Mouse (Mus musculus) stomach, embryonic 14.5 days (tissue): Measurements from ENCODE around the gene Arsg. TPM values are rescaled to one million over a fixed set of nuclear protein-coding genes. Genes with fewer than 3 reads are reported as not detected.

Experiments used
- ATAC-seq: fragments of 200-750 bp; cut with Nextera tagmentation; 2 replicates; pipeline ENCODE4 v1.8.0; 2017; ENCODE audit warnings: low read depth, moderate TSS enrichment; ENCODE audit not compliant: insufficient number of reproducible peaks, insufficient read depth, low FRiP score
- H3K27ac ChIP-seq: fragments of 300-500 bp; sonication (generic); 2 replicates; pipeline ENCODE4 v1.5.1; 2014; ENCODE audit warnings: mild to moderate bottlenecking, low read length, moderate library complexity, mixed read lengths
- H3K27me3 ChIP-seq: fragments of 300-500 bp; sonication (generic); 2 replicates; pipeline ENCODE4 v1.6.1; 2014; ENCODE audit warnings: low read length, control low read depth, mixed read lengths; ENCODE audit not compliant: control insufficient read depth, insufficient read depth
- H3K36me3 ChIP-seq: fragments of 300-500 bp; sonication (generic); 2 replicates; pipeline ENCODE4 v1.6.1; 2014; ENCODE audit warnings: mild to moderate bottlenecking, control low read depth, low read length, moderate library complexity, mixed read lengths; ENCODE audit not compliant: control insufficient read depth, insufficient read depth
- H3K4me1 ChIP-seq: fragments of 300-500 bp; sonication (generic); 2 replicates; pipeline ENCODE4 v1.6.1; 2014; ENCODE audit warnings: low read length, control low read depth, mixed read lengths; ENCODE audit not compliant: control insufficient read depth, insufficient read depth
- H3K4me2 ChIP-seq: fragments of 300-500 bp; sonication (generic); replicated peaks from 2 replicates; pipeline ENCODE4 v1.6.1; 2014; ENCODE audit warnings: low read depth, low read length, control low read depth
- H3K4me3 ChIP-seq: fragments of 300-500 bp; sonication (generic); 2 replicates; pipeline ENCODE4 v1.5.1; 2014; ENCODE audit warnings: low read depth, low read length, control low read depth
- H3K9ac ChIP-seq: fragments of 300-500 bp; sonication (generic); replicated peaks from 2 replicates; pipeline ENCODE4 v1.6.1; 2014; ENCODE audit warnings: low read depth, mild to moderate bottlenecking, control low read depth, low read length, moderate library complexity, mixed read lengths
- H3K9me3 ChIP-seq: fragments of 300-500 bp; sonication (generic); 2 replicates; pipeline ENCODE4 v1.6.1; 2016; ENCODE audit warnings: low read depth, low read length, control low read depth; ENCODE audit not compliant: control insufficient read depth
- WGBS: fragments of 180-500 bp; shearing (Covaris S2); extraction: QIAGEN DNeasy Blood & Tissue Kit; methylation state at CpG from one replicate; pipeline ENCODE4 v1.1.7; 2014; 5-methylcytosine and 5-hydroxymethylcytosine counted together
- polyA plus RNA-seq: library from polyadenylated mRNA; unstranded; fragments of >200 nt; fragmentation: Nextera tagmentation; extraction: Ambion mirVana; gene quantifications from 2 replicates; pipeline ENCODE4 v1.2.1, GENCODE M21; 2014

Gene Arsg
- polyA plus RNA-seq, 1 experiment from 2014 or later = 3.5 TPM

DNA sequence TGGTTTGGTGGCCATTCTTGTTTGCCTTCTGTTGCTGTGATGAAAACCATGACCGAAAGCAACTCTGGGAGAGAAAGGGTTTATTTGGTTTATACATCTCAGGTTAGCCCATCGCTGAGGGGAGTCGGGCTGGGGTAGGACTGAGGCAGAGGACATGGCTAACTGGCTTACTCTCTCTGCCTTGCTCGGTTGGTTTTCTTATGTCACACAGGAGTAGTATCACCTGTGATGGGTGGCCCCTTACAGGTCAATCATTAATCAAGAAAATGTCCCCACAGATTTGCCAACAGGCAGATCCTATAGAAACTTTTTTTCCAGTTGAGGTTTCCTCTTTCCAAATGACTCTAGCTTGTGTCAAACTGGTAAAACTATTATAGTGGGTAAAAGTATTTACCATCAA lies 90.5 kb downstream of the Arsg start:
- no peak overlapping the region for H3K4me2 ChIP-seq
- no peaks in the 10 kb centered on the region for H3K36me3 ChIP-seq
- no peak overlapping the region for H3K27ac ChIP-seq
- H3K9ac ChIP-seq = no peak overlapping the region
- H3K4me3 ChIP-seq = no peak overlapping the region
- no peaks in the 10 kb centered on the region for H3K9me3 ChIP-seq
- 66% methylated on average over 4 of the region's 4 CpGs for WGBS
- H3K27me3 ChIP-seq = no peaks in the 10 kb centered on the region
- H3K4me1 ChIP-seq = no peaks in the 10 kb centered on the region
- ATAC-seq = no peak

DNA sequence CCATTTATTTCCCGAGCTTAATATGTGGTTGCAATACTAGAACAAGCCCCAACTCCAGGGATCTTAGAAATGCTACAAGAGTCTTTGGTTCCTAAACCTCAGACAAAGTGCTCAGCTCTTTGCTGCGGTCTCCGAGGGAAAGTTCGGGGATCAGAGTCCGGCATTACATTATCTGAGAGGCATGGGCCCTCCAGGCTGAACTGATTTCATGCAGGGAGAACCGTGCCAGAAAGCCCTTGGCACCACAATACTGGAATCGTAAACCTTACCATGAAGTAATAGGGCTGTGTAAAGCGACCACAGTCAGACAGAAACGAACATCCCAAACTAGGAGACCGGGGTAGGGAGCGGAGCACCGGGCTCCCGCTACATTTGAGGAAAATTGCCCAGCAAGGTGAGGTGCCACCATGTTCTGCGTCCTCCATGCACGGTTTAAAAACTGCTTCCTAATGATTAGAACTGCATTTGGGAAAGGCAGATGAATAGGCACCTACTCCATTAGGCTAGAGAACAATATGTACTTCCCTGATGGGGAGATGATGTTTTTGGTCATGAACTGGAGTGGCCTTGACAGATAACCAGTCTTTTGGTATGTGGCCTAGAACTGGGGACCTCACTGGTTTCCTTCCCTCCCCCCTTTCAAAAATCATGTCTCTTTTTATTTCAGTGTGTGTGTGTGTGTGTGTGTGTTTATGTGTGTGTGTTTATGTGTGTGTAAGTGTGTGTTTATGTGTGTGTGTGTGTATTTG lies 91.5 kb downstream of the Arsg start:
- Histone ChIP-seq H3K4me3 (no peak overlapping the region), H3K9ac (no peak overlapping the region), H3K9me3 (no peaks in the 10 kb centered on the region), H3K36me3 (no peaks in the 10 kb centered on the region), H3K27me3 (no peaks in the 10 kb centered on the region), H3K27ac (no peak overlapping the region), H3K4me2 (no peak overlapping the region), H3K4me1 (no peaks in the 10 kb centered on the region)
- WGBS = 87% methylated on average over 15 of the region's 15 CpGs
- ATAC-seq = no peak

DNA sequence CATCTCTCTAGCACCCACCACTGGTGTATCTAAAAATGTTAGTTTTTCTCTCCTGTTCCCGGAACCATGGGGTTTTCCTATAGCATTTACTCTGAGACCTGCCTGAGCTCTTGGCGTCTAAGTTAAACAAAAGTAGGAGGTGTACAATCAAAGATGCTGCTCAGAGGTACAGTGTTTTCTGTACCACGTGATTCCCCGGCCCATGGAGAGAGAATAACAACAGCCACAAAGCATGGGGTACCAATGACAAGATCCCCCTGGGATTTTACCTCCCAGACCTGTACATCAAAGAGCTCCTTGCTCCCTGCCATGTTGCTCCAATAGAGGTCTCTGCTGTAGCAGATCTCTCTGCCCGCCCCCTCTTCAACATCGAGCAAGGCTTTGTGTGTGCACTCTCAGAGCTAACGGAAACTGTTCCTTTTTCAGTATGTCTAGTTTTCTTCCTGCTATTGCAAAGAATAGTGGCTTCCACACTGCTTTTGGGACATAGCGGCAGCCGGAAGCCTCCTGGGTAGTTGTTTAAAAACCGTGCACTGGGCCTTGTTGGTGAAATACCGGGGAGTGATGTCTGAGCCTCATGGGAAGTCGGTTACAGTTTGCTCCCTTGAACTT lies 95.9 kb downstream of the Arsg start:
- no peak overlapping the region for H3K9ac ChIP-seq
- H3K27me3 ChIP-seq = no peaks in the 10 kb centered on the region
- no peak overlapping the region for H3K27ac ChIP-seq
- H3K4me3 ChIP-seq = no peak overlapping the region
- ATAC-seq = no peak
- no peaks in the 10 kb centered on the region for H3K36me3 ChIP-seq
- no peaks in the 10 kb centered on the region for H3K4me1 ChIP-seq
- no peak overlapping the region for H3K4me2 ChIP-seq
- 76% methylated on average over 12 of the region's 12 CpGs for WGBS
- H3K9me3 ChIP-seq = no peaks in the 10 kb centered on the region

DNA sequence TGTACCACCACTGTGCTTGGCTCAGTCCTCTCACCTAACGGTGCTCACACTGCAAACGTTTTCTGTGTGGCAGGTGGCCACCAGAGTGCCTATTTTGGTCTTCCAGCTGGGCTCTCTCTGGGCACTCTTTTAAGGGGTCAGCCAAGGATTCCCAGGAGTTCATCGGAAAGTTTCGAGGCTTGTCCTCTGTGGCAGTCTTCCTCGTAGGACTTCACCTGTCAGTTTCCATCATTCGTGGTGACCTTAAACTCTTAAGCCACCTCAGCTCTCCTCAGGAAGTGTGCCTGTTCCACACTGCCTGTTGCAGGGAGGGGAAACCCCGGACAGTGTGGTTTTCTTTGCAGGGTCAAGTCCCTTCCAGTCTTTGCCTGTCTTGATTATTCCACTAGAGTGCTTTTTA lies 96.6 kb downstream of the Arsg start:
- Histone ChIP-seq H3K27ac (no peak overlapping the region), H3K9me3 (no peaks in the 10 kb centered on the region), H3K27me3 (no peaks in the 10 kb centered on the region), H3K4me2 (no peak overlapping the region), H3K36me3 (no peaks in the 10 kb centered on the region), H3K9ac (no peak overlapping the region), H3K4me1 (0 out of 2 replicates have a peak, but pooled peaks cover 3% of the 10 kb centered on the region), H3K4me3 (no peak overlapping the region)
- ATAC-seq = no peak
- 68% methylated on average over 7 of the region's 7 CpGs for whole genome bisulfite sequencing

DNA sequence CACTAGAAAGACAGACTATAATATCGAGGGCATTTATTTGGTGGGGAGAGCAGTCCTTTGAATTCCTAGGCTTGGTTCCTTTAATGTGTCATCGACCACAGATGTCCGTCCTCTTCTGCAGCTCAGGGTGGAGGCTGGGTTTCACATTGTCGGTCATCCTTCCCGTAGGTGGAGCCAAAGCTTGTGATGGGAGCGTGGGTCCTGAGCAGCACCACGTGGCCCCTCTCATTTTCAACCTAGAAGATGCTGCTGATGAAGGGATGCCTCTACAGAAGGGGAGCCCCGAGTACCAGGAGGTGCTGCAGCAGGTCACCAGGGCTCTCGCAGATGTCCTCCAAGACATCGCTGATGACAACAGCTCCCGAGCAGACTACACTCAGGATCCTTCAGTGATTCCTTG lies 98.9 kb downstream of the Arsg start:
- Histone ChIP-seq H3K9ac (no peak overlapping the region), H3K4me2 (no peak overlapping the region), H3K4me1 (0 out of 2 replicates have a peak, but pooled peaks cover 9% of the 10 kb centered on the region), H3K27ac (no peak overlapping the region), H3K4me3 (no peak overlapping the region), H3K9me3 (no peaks in the 10 kb centered on the region), H3K27me3 (no peaks in the 10 kb centered on the region), H3K36me3 (no peaks in the 10 kb centered on the region)
- ATAC-seq = no peak
- 89% methylated on average over 11 of the region's 11 CpGs for WGBS

DNA sequence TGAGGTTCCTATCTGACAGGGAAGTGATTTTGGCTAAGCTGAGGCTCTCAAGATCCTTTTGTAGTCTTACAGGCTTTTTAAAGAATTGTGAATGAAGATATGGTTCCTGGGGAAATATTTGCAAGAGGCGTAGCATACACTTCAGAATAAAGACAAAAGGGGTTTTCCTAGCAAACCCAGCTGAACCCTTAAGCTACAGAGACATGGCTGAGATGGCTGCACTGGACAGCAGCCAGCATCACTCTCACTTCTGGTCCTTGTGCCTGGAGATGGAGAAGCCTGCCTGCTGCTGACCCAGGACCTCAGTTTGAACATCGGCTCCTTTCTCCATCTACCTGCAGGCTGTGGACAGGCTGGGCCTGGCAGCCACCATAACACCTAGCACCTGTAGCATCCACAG lies 101.4 kb downstream of the Arsg start:
- ATAC-seq = no peak
- WGBS = 70% methylated on average over 2 of the region's 2 CpGs
- H3K27ac ChIP-seq = peak overlapping the region; percentile 58; the same call in 1 of the 2 replicates

DNA sequence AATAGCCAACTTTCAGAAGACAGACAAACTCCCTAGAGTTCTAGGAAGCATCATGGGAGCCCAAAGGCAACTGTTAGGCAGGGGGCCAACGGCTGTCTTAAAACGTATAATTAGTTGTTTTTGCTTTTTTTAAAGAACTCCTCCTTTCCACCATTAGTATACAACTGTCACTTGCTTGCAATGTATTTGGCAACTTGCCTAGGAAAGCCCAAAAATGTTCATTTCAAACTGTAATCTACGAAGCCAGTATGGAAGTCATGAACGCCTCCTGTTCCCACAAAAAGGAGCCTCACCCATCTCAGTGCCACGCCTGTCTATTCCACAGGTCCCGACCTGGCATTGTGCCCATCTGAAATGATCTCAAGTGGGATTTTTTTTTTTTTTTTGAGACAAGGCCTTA lies 102.7 kb downstream of the Arsg start:
- no peaks in the 10 kb centered on the region for H3K27me3 ChIP-seq
- 67% methylated on average over 6 of the region's 6 CpGs for WGBS
- H3K4me1 ChIP-seq = 0 out of 2 replicates have a peak, but pooled peaks cover 9% of the 10 kb centered on the region
- H3K4me3 ChIP-seq = no peak overlapping the region
- no peak overlapping the region for H3K4me2 ChIP-seq
- peaks cover 8% of the 10 kb centered on the region; the same call in 1 of the 2 replicates for H3K36me3 ChIP-seq
- no peak overlapping the region for H3K27ac ChIP-seq
- H3K9ac ChIP-seq = no peak overlapping the region
- no peaks in the 10 kb centered on the region for H3K9me3 ChIP-seq
- no peak for ATAC-seq

More for the DNA sequence above, 101.4 kb downstream of the Arsg start:
- Histone ChIP-seq H3K27me3 (no peaks in the 10 kb centered on the region), H3K4me1 (0 out of 2 replicates have a peak, but pooled peaks cover 9% of the 10 kb centered on the region), H3K9ac (no peak overlapping the region), H3K9me3 (no peaks in the 10 kb centered on the region), H3K4me2 (no peak overlapping the region), H3K4me3 (no peak overlapping the region), H3K36me3 (peaks cover 8% of the 10 kb centered on the region; the same call in 1 of the 2 replicates)

DNA sequence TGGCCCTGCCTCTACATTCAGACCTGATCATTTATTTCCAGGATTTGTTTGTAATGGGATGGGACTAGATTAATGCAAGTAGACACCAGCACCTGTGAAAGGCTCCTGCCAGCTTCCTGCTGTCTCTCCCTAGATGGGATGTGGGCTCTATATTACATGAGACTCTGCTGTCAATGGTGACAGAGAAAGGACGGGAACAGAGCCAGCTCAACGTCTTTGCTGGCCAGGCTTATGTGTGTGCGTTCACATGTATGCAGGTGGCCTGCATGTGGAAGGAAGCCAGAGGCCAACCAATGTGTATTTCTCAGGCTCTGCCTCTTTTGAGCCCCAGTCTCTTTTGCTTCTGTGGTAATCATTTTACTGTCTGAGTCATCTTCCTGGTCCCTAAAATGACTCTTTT lies 105.4 kb downstream of the Arsg start:
- Histone ChIP-seq H3K4me2 (no peak overlapping the region), H3K9ac (no peak overlapping the region), H3K4me1 (0 out of 2 replicates have a peak, but pooled peaks cover 9% of the 10 kb centered on the region), H3K9me3 (no peaks in the 10 kb centered on the region), H3K27ac (no peak overlapping the region), H3K36me3 (peaks cover 15% of the 10 kb centered on the region; the same call in 1 of the 2 replicates), H3K4me3 (no peak overlapping the region), H3K27me3 (no peaks in the 10 kb centered on the region)
- WGBS = 63% methylated on average over 3 of the region's 3 CpGs
- ATAC-seq = no peak
